Mouse (Mus musculus): ENCODE measurements around the gene Fabp7. TPM values are rescaled to one million over a fixed set of nuclear protein-coding genes. Genes with fewer than 3 reads are reported as not detected.

Gene Fabp7
- polyA plus RNA-seq, 1 experiment from 2014 or later = 43.7 TPM

Other genes starting within 250 kb of the Fabp7 start
- gene Pkib, start 152.9 kb upstream of the Fabp7 start, polyA plus RNA-seq (2015; fragmentation: Nextera tagmentation; extraction: Ambion mirVana) = 2.3 and 3.0 TPM in 2 replicates
- gene Smpdl3a, start 9.5 kb downstream of the Fabp7 start, polyA plus RNA-seq (2015; fragmentation: Nextera tagmentation; extraction: Ambion mirVana) = 22.0 and 22.4 TPM in 2 replicates

Measured in embryonic facial prominence, embryonic 15.5 days (tissue).